Mouse (Mus musculus) forebrain, embryonic 14.5 days (tissue): Measurements from ENCODE around the gene Olfr1394. TPM values are rescaled to one million over a fixed set of nuclear protein-coding genes. Genes with fewer than 3 reads are reported as not detected.

Source experiments
- ATAC-seq: fragments of 200-750 bp; cut with Nextera tagmentation; 2 replicates; pipeline ENCODE4 v1.8.0; 2017; ENCODE audit warnings: mild to moderate bottlenecking, moderate library complexity
- DNase-seq: peaks from one replicate; pipeline ENCODE4 v3.0.0-alpha.2; 2015; ENCODE audit warnings: low spot score
- H3K27ac ChIP-seq: fragments of 300-500 bp; sonication (generic); 2 replicates; pipeline ENCODE4 v1.5.1; 2014; ENCODE audit warnings: low read depth, mild to moderate bottlenecking, control low read depth, low read length, moderate library complexity
- H3K27me3 ChIP-seq: fragments of 300-500 bp; sonication (generic); replicated peaks from 2 replicates; pipeline ENCODE4 v1.6.1; 2014; ENCODE audit warnings: low read length, control low read depth, mixed read lengths; ENCODE audit not compliant: control insufficient read depth, insufficient read depth
- H3K36me3 ChIP-seq: fragments of 300-500 bp; sonication (generic); 2 replicates; pipeline ENCODE4 v1.6.1; 2014; ENCODE audit warnings: low read length, control low read depth; ENCODE audit not compliant: control insufficient read depth, insufficient read depth
- H3K4me1 ChIP-seq: fragments of 300-500 bp; sonication (generic); 2 replicates; pipeline ENCODE4 v1.6.1; 2014; ENCODE audit warnings: antibody characterized with exemption, low read length, control low read depth; ENCODE audit not compliant: control insufficient read depth, insufficient read depth
- H3K4me2 ChIP-seq: fragments of 300-500 bp; sonication (generic); 2 replicates; pipeline ENCODE4 v1.6.1; 2014; ENCODE audit warnings: mild to moderate bottlenecking, control low read depth, low read length
- H3K4me3 ChIP-seq: fragments of 300-500 bp; sonication (generic); 2 replicates; pipeline ENCODE4 v1.5.1; 2014; ENCODE audit warnings: low read depth, low read length, control low read depth
- H3K9ac ChIP-seq: fragments of 300-500 bp; sonication (generic); 2 replicates; pipeline ENCODE4 v1.6.1; 2014; ENCODE audit warnings: mild to moderate bottlenecking, low read length, control low read depth, moderate library complexity
- H3K9me3 ChIP-seq: fragments of 300-500 bp; sonication (generic); replicated peaks from 2 replicates; pipeline ENCODE4 v1.6.1; 2016; ENCODE audit warnings: low read length, control low read depth, mixed read lengths; ENCODE audit not compliant: control insufficient read depth
- WGBS: fragments of 180-500 bp; shearing (Covaris S2); extraction: QIAGEN DNeasy Blood & Tissue Kit; methylation state at CpG from one replicate; pipeline ENCODE4 v1.1.7; 2014; 5-methylcytosine and 5-hydroxymethylcytosine counted together
- polyA plus RNA-seq: library from polyadenylated mRNA; unstranded; fragments of >200 nt; fragmentation: Nextera tagmentation; extraction: Ambion mirVana; gene quantifications from 2 replicates; pipeline ENCODE4 v1.2.1, GENCODE M21; 2014

The Olfr1394 gene
- not detected in 2 replicates for polyA plus RNA-seq

- no peaks in the 10 kb centered on the region for H3K27me3 ChIP-seq
- ATAC-seq (no peak), DNase-seq (no peak)
- H3K4me2 ChIP-seq: no peak within 1 kb of the TSS
- no peak within 1 kb of the TSS for H3K9ac ChIP-seq
- H3K27ac ChIP-seq: no peak within 1 kb of the TSS
- H3K4me1 ChIP-seq: no peaks in the 10 kb centered on the region
- H3K9me3 ChIP-seq: no peaks in the 10 kb centered on the region
- H3K4me3 ChIP-seq: no peak within 1 kb of the TSS
- WGBS: 100% methylated on average over 1 of the region's 1 CpGs
- H3K36me3 ChIP-seq: no peaks in the 10 kb centered on the region
Observed at GRCm38 (mm10) chr11:49154077-49154476, at the start of gene Olfr1394. Olfr1394 (plus strand) TSS chr11:49154377.

- Histone ChIP-seq H3K9me3 (no peaks in the 10 kb centered on the region), H3K9ac (no peak overlapping the region)
- WGBS: 62% methylated on average over 1 of the region's 1 CpGs
Observed at GRCm38 (mm10) chr11:49105752-49106151, 48.4 kb upstream of the Olfr1394 start.

GRCm38 (mm10) chr11:49107650-49108537 lies 46.3 kb upstream of the Olfr1394 start:
- H3K27ac ChIP-seq: no peak overlapping the region
- DNase-seq (no peak), ATAC-seq (no peak)
- H3K9me3 ChIP-seq: no peaks in the 10 kb centered on the region
- H3K4me1 ChIP-seq: no peaks in the 10 kb centered on the region
- H3K36me3 ChIP-seq: no peaks in the 10 kb centered on the region
- H3K27me3 ChIP-seq: no peaks in the 10 kb centered on the region
- H3K4me2 ChIP-seq: no peak overlapping the region
- no peak overlapping the region for H3K4me3 ChIP-seq
- 73% methylated on average over 10 of the region's 10 CpGs for WGBS
- H3K9ac ChIP-seq: no peak overlapping the region

More at GRCm38 (mm10) chr11:49105752-49106151, 48.4 kb upstream of the Olfr1394 start:
- DNase-seq: no peak
- H3K27me3 ChIP-seq: no peaks in the 10 kb centered on the region
- no peak overlapping the region for H3K27ac ChIP-seq
- ATAC-seq: no peak
- H3K4me3 ChIP-seq: no peak overlapping the region
- no peaks in the 10 kb centered on the region for H3K36me3 ChIP-seq
- no peaks in the 10 kb centered on the region for H3K4me1 ChIP-seq
- no peak overlapping the region for H3K4me2 ChIP-seq

GRCm38 (mm10) chr11:49108833-49109232 lies 45.3 kb upstream of the Olfr1394 start:
- H3K4me3 ChIP-seq: no peak overlapping the region
- no peaks in the 10 kb centered on the region for H3K4me1 ChIP-seq
- no peaks in the 10 kb centered on the region for H3K27me3 ChIP-seq
- no peaks in the 10 kb centered on the region for H3K36me3 ChIP-seq
- ATAC-seq: no peak
- H3K4me2 ChIP-seq: no peak overlapping the region
- 33% methylated on average over 1 of the region's 1 CpGs for WGBS
- no peaks in the 10 kb centered on the region for H3K9me3 ChIP-seq
- no peak overlapping the region for H3K9ac ChIP-seq
- DNase-seq: peak; percentile 37
- no peak overlapping the region for H3K27ac ChIP-seq

DNA sequence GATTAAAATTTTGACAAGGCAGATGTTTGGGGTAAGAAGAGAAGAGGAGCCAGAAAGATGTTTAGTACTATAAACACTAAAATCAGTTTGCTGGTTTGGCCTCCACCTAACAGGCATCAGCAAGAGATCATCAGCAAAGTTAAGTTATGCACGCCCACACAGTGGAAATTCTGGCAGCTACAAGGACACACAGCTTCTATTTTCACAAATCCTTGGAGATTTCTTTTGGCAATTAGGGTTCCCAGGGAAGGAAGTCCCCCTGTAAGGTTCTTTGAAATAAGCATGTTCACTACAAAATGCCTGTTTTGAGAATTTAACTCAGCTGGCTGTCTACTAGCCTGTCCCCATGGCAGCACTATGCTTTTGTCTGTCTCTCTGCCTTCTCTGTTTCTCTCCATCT lies 43.2 kb upstream of the Olfr1394 start:
- no peak overlapping the region for H3K27ac ChIP-seq
- ATAC-seq (no peak), DNase-seq (no peak)
- H3K4me1 ChIP-seq: no peaks in the 10 kb centered on the region
- WGBS: 55% methylated on average over 1 of the region's 1 CpGs
- H3K27me3 ChIP-seq: no peaks in the 10 kb centered on the region
- H3K36me3 ChIP-seq: no peaks in the 10 kb centered on the region
- no peaks in the 10 kb centered on the region for H3K9me3 ChIP-seq
- H3K9ac ChIP-seq: no peak overlapping the region
- no peak overlapping the region for H3K4me3 ChIP-seq
- H3K4me2 ChIP-seq: no peak overlapping the region

GRCm38 (mm10) chr11:49112624-49113219 lies 41.5 kb upstream of the Olfr1394 start:
- Histone ChIP-seq H3K27me3 (no peaks in the 10 kb centered on the region), H3K4me3 (no peak overlapping the region), H3K9ac (no peak overlapping the region), H3K9me3 (no peaks in the 10 kb centered on the region), H3K36me3 (no peaks in the 10 kb centered on the region), H3K4me2 (no peak overlapping the region), H3K27ac (no peak overlapping the region), H3K4me1 (no peaks in the 10 kb centered on the region)
- no peak for DNase-seq
- WGBS: 88% methylated on average over 6 of the region's 6 CpGs
- ATAC-seq: no peak

DNA sequence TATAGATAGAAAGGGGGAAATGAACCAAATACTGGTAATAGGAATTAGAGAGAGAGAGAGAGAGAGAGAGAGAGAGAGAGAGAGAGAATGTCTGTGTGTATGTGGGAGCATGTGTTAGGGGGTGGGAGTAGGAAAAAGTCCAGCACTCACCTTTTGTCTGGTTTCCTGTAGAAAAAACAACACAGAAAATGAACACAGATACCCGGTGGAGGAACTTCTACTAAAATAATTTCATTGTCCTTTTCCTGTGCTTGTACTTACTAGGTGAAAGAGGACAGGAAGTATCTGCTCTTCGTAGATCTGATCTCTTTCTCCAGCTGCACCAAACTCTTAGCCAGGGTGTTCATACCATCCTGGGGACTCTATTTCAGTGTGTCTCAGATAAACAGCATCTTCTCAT lies 40.0 kb upstream of the Olfr1394 start:
- Histone ChIP-seq H3K27ac (no peak overlapping the region), H3K9ac (no peak overlapping the region), H3K9me3 (no peaks in the 10 kb centered on the region), H3K4me3 (no peak overlapping the region), H3K27me3 (no peaks in the 10 kb centered on the region), H3K4me2 (no peak overlapping the region), H3K4me1 (no peaks in the 10 kb centered on the region), H3K36me3 (no peaks in the 10 kb centered on the region)
- no peak for DNase-seq
- no peak for ATAC-seq
- WGBS: 78% methylated on average over 2 of the region's 2 CpGs

DNA sequence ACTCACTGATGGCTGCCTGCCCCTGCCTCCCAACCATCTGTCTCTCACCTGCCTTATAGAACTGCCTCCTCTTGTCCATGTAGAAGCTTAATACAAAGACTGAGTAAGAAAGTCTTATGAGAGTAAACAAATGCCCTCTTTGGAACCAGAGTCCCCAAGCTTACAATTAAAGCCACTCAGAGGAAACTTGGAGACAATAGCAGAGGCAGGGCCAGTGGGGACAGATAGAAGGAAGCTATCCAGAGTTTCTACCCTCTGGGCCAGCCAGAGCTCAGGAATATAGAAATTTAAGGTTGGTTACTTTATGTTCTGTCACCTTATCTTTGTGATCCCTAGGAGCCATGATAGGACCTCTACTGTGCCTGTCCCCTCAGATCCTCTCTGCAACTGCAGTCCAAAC lies 39.4 kb upstream of the Olfr1394 start, which contains the start of gene Olfr1396:
TSS of gene Olfr1396 (minus strand) at position 101 of the 400 bp plus-strand sequence.
- no peaks in the 10 kb centered on the region for H3K36me3 ChIP-seq
- no peaks in the 10 kb centered on the region for H3K4me1 ChIP-seq
- no peaks in the 10 kb centered on the region for H3K27me3 ChIP-seq
- H3K4me2 ChIP-seq: no peak within 1 kb of the TSS
- no peak within 1 kb of the TSS for H3K27ac ChIP-seq
- no peak for ATAC-seq
- DNase-seq: no peak
- H3K9ac ChIP-seq: no peak within 1 kb of the TSS
- H3K4me3 ChIP-seq: no peak within 1 kb of the TSS
- no peaks in the 10 kb centered on the region for H3K9me3 ChIP-seq

DNA sequence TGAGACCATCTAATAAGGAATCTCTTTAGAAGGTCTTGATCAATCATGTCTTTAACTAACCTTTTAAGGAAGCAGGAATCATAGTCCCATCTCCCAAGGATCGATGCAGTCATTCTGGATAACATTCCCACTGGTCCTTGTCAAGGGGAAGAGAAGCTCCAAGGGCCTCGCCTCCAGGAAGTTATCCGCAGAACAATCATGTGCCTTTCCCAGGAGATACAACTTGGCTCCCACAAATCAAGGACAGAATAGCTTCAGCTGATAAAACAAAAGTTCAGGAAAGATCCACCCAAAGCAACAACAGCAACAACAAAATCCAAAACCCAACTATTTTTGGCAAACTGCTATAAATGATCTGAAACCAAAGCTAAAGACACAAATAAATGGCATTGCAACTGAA lies 34.5 kb upstream of the Olfr1394 start:
- Histone ChIP-seq H3K9ac (no peak overlapping the region), H3K36me3 (no peaks in the 10 kb centered on the region), H3K9me3 (no peaks in the 10 kb centered on the region), H3K27ac (no peak overlapping the region), H3K27me3 (no peaks in the 10 kb centered on the region), H3K4me2 (no peak overlapping the region), H3K4me3 (no peak overlapping the region), H3K4me1 (no peaks in the 10 kb centered on the region)
- WGBS: 89% methylated on average over 3 of the region's 3 CpGs
- ATAC-seq (no peak), DNase-seq (no peak)
